Mouse (Mus musculus) lung, embryonic 14.5 days (tissue): ENCODE results near the gene Srpk2. TPM values are rescaled to one million over a fixed set of nuclear protein-coding genes. Genes with fewer than 3 reads are reported as not detected.
A peak's percentile ranks its signal among the peaks of the same experiment; 100 is the strongest.

Experiments
- ATAC-seq: fragments of 200-750 bp; cut with Nextera tagmentation; 2 replicates; pipeline ENCODE4 v1.8.0; 2017; ENCODE audit warnings: mild to moderate bottlenecking, moderate TSS enrichment, moderate library complexity; ENCODE audit not compliant: insufficient read depth
- DNase-seq: peaks from one replicate; pipeline ENCODE4 v3.0.0-alpha.2; 2015
- H3K27ac ChIP-seq: fragments of 300-500 bp; sonication (generic); 2 replicates; pipeline ENCODE4 v1.5.1; 2014; ENCODE audit warnings: low read depth, mild to moderate bottlenecking, moderate library complexity
- H3K27me3 ChIP-seq: fragments of 300-500 bp; sonication (generic); 2 replicates; pipeline ENCODE4 v1.6.1; 2014; ENCODE audit warnings: low read length, control low read depth; ENCODE audit not compliant: insufficient read depth
- H3K36me3 ChIP-seq: fragments of 300-500 bp; sonication (generic); 2 replicates; pipeline ENCODE4 v1.6.1; 2014; ENCODE audit warnings: control low read depth; ENCODE audit not compliant: insufficient read depth
- H3K4me1 ChIP-seq: fragments of 300-500 bp; sonication (generic); 2 replicates; pipeline ENCODE4 v1.6.1; 2014; ENCODE audit warnings: antibody characterized with exemption, control low read depth; ENCODE audit not compliant: insufficient read depth
- H3K4me2 ChIP-seq: fragments of 300-500 bp; sonication (generic); 2 replicates; pipeline ENCODE4 v1.6.1; 2014; ENCODE audit warnings: mild to moderate bottlenecking
- H3K4me3 ChIP-seq: fragments of 300-500 bp; sonication (generic); 2 replicates; pipeline ENCODE4 v1.5.1; 2014; ENCODE audit warnings: low read depth, low read length
- H3K9ac ChIP-seq: fragments of 300-500 bp; sonication (generic); 2 replicates; pipeline ENCODE4 v1.6.1; 2014
- H3K9me3 ChIP-seq: fragments of 300-500 bp; sonication (generic); 2 replicates; pipeline ENCODE4 v1.6.1; 2016; ENCODE audit warnings: low read depth, low read length, control low read depth
- CTCF ChIP-seq: IDR thresholded peaks from 2 replicates; pipeline ENCODE4 v1.5.1; 2016; ENCODE audit warnings: antibody characterized with exemption, low read depth
- WGBS: fragments of 180-500 bp; shearing (Covaris S2); extraction: QIAGEN DNeasy Blood & Tissue Kit; methylation state at CpG from one replicate; pipeline ENCODE4 v1.1.7; 2014; 5-methylcytosine and 5-hydroxymethylcytosine counted together
- polyA plus RNA-seq: library from polyadenylated mRNA; unstranded; fragments of >200 nt; fragmentation: Nextera tagmentation; extraction: Ambion mirVana; gene quantifications from 2 replicates; pipeline ENCODE4 v1.2.1, GENCODE M21; 2014

Srpk2 gene
- polyA plus RNA-seq, 1 experiment from 2014 or later, result 49.2 TPM

DNA sequence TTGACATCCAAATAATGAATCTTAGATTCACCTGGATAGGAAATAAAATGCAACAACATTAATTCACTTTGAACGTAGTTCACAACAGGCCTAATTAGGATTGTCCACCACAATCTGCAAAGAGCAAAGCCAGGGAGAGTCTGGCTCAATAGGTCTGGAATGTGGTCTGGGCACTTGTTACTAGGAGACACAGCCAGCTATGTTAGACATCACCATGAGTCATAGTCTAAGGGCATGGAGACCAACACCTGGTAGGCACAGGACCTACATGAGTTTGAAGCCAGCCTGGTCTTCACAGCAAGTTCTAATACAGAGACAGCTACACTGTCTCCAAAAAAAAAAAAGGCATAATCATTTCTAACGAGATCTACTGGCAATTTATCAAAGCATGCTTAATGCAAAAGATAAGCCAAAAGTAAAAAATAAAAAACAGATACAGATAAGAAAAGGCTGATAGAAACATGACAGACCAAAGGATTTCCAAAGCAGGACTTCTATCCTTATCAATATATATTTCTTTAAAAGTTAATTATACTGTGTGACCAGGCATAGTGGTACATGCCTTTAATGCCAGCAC, 102.8 kb downstream of the Srpk2 start:
- DNase-seq (peak; percentile 17), ATAC-seq (no peak; the same call in 1 of the 2 replicates)
- Histone ChIP-seq H3K4me3 (no peak overlapping the region), H3K4me1 (no peaks in the 10 kb centered on the region), H3K27me3 (no peaks in the 10 kb centered on the region), H3K36me3 (no peaks in the 10 kb centered on the region), H3K9ac (no peak overlapping the region), H3K9me3 (no peaks in the 10 kb centered on the region), H3K4me2 (no peak overlapping the region), H3K27ac (no peak overlapping the region)
- 71% methylated on average over 2 of the region's 2 CpGs for WGBS
- no peak for TF ChIP-seq CTCF

- Histone ChIP-seq H3K4me3 (no peak overlapping the region), H3K4me2 (no peak overlapping the region), H3K9me3 (no peaks in the 10 kb centered on the region), H3K9ac (no peak overlapping the region), H3K27me3 (no peaks in the 10 kb centered on the region), H3K27ac (no peak overlapping the region), H3K4me1 (no peaks in the 10 kb centered on the region), H3K36me3 (no peaks in the 10 kb centered on the region)
- no peak for ATAC-seq
- no peak for TF ChIP-seq CTCF
- WGBS, result 91% methylated on average over 3 of the region's 3 CpGs
- no peak for DNase-seq
These were observed 105.1 kb downstream of the Srpk2 start for GRCm38 (mm10) chr5:23579120-23579880.

DNA sequence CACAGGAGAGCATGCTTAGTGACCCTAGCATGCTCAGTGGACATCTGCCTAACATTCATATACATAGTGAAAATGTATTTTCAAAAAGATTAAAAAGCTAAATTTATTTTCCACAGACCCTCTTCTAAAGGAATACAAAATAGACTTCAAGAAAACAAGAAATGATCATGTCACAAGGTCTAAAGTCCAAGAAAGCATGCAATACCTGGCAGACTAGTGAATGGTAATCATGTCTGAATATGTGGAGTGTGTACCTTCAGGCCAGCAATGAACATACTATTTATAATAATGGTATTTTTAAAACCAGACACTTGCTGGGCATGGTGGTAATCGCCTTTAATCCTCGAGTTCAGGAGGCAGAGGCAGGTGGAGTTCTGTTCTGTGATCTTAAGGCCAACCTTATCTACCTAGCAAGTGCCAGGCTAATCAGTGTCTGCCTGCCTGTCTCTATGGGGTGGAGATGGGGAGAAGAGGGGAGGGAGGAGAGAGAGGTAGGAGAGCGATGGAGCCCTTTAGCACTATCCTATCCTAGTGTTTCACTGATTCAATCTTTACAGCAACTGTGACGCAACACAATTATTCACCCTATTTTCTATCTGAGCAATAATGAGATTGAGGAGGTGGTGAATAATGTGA, 106.0 kb downstream of the Srpk2 start:
- Histone ChIP-seq H3K4me1 (no peaks in the 10 kb centered on the region), H3K27me3 (no peaks in the 10 kb centered on the region), H3K9ac (no peak overlapping the region), H3K4me2 (no peak overlapping the region), H3K36me3 (no peaks in the 10 kb centered on the region), H3K9me3 (no peaks in the 10 kb centered on the region), H3K27ac (no peak overlapping the region), H3K4me3 (no peak overlapping the region)
- no peak for ATAC-seq
- WGBS, result 92% methylated on average over 4 of the region's 4 CpGs
- TF ChIP-seq CTCF, result no peak
- no peak for DNase-seq

DNA sequence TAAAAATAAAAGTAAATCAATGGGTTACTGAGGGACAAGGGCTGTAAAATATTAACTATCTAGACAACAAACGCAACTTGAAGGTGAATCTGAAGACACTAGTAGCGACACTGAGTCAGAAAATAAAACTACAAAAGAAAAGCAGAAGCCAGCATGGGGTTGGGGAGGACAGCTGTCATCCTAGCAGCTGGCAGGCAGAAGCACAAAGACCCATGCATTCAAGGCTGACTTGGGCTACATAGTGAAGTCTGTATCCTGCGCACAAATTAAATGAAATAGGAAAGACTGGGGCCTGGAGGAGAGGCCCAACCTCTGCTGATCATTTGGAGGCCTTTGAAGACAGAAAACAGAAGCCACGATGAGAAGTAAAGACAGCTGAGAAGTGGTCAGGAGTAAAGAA, 106.6 kb downstream of the Srpk2 start:
- no peak overlapping the region for H3K4me3 ChIP-seq
- H3K9me3 ChIP-seq, result no peaks in the 10 kb centered on the region
- no peak overlapping the region for H3K27ac ChIP-seq
- no peak overlapping the region for H3K9ac ChIP-seq
- DNase-seq (no peak), ATAC-seq (no peak)
- H3K36me3 ChIP-seq, result no peaks in the 10 kb centered on the region
- H3K27me3 ChIP-seq, result no peaks in the 10 kb centered on the region
- TF ChIP-seq CTCF, result no peak
- 75% methylated on average over 4 of the region's 4 CpGs for WGBS
- no peak overlapping the region for H3K4me2 ChIP-seq
- no peaks in the 10 kb centered on the region for H3K4me1 ChIP-seq

DNA sequence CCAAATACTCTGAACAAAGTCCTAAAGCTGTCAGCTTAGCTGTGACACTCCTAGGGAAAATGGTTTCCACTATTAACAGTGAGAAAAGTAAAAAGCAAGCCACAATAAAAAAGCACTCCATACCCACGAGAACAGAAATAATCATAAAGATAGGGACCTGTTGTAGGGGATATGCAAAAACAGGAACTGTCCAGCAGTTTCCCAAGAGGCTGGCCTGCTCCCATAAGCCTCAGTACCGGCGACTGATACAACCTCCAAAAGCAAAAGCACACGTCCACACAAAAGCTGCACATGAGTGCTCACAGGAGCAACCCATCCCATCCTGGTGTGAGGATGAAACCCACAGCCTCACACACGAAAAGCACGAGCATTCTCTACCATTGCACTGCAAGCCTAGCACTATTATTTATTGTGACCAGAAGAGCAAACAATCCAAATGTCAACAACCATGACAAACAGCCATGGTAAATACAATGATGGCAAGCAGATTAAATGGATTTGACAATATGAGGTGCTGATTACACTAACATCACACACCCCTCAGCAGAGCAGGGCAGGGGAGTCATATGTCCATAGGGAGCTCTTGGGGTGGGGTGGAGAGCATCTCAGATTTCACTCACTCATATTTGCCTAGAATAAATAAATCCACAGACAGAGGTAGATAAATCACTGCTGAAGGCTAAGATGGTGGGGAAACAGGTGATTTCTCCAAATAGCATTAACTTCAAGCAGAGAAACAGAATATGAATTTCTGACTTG, 107.9 kb downstream of the Srpk2 start:
- no peak for TF ChIP-seq CTCF
- H3K4me3 ChIP-seq, result no peak overlapping the region
- H3K27ac ChIP-seq, result no peak overlapping the region
- DNase-seq (no peak), ATAC-seq (no peak)
- no peaks in the 10 kb centered on the region for H3K9me3 ChIP-seq
- H3K36me3 ChIP-seq, result no peaks in the 10 kb centered on the region
- no peaks in the 10 kb centered on the region for H3K27me3 ChIP-seq
- WGBS, result 42% methylated on average over 6 of the region's 6 CpGs
- no peak overlapping the region for H3K4me2 ChIP-seq
- H3K9ac ChIP-seq, result no peak overlapping the region
- no peaks in the 10 kb centered on the region for H3K4me1 ChIP-seq

DNA sequence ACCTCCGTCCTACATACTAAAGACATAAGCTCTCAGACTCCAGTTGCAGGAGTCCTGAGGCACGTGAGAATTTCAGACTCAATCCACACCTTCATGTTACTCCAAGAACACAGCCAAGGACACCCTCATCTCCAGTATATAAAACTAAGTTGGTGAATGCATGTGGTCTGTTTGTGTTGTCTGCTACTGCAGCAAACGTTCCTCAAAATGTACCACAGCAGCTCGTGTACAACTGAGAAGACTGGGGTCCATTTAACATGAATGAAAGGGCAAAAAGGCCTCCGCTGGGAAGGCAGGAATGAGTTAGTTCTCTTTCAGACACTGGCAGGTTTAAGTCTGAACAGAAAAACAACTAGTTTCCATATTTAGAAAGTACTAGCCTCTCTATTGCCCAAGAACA, 110.5 kb downstream of the Srpk2 start:
- H3K27me3 ChIP-seq, result no peaks in the 10 kb centered on the region
- 91% methylated on average over 5 of the region's 5 CpGs for WGBS
- H3K9ac ChIP-seq, result no peak overlapping the region
- H3K27ac ChIP-seq, result no peak overlapping the region
- no peaks in the 10 kb centered on the region for H3K9me3 ChIP-seq
- TF ChIP-seq CTCF, result no peak
- H3K4me1 ChIP-seq, result no peaks in the 10 kb centered on the region
- peaks cover 4% of the 10 kb centered on the region; the same call in 1 of the 2 replicates for H3K36me3 ChIP-seq
- ATAC-seq (no peak), DNase-seq (no peak)
- no peak overlapping the region for H3K4me2 ChIP-seq
- no peak overlapping the region for H3K4me3 ChIP-seq

- no peaks in the 10 kb centered on the region for H3K4me1 ChIP-seq
- no peak for TF ChIP-seq CTCF
- peaks cover 8% of the 10 kb centered on the region; the same call in 1 of the 2 replicates for H3K36me3 ChIP-seq
- 95% methylated on average over 5 of the region's 5 CpGs for WGBS
- H3K4me2 ChIP-seq, result no peak overlapping the region
- no peak overlapping the region for H3K4me3 ChIP-seq
- H3K27ac ChIP-seq, result no peak overlapping the region
- ATAC-seq (no peak), DNase-seq (no peak)
- no peak overlapping the region for H3K9ac ChIP-seq
- no peaks in the 10 kb centered on the region for H3K9me3 ChIP-seq
- no peaks in the 10 kb centered on the region for H3K27me3 ChIP-seq
These were observed 116.2 kb downstream of the Srpk2 start for GRCm38 (mm10) chr5:23568188-23568587.
